Comparison of ENCODE assay signal across 14 mouse cellular contexts in the genomic region with DNA sequence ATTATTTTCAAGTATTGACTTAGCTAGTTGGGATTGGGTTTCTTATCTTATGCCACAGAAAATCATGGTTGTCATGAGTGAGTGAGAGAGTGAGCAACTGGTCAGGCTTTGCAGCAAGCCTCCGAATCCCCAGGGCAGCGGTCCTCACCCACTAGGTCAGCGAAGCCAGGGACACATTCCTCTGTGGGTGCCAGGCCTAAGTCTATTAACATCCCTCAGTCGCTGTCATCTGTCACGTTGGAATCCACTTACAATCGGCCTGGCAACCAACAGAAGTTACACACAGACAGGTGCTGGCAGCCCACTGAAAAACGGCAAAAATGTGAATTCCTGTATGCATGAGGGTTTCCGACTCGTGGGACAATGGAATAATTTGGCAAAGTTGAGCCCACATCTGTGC. TPM values are rescaled to one million over a fixed set of nuclear protein-coding genes. Genes with fewer than 3 reads are reported as not detected.
DNase-seq lines count a peak whose midpoint lies in the region; ATAC-seq and TF ChIP-seq lines count a peak whose summit lies in the region.
"Had no signal": no experiment of that assay in that cellular context is flagged by ENCODE, and none has a peak within 500 bp of the region (broad histone marks: within the 10 kb centered on the region; RNA-seq: fewer than 3 reads in every experiment).

No protein-coding gene starts in this region.

- H3K27ac ChIP-seq in intestine, embryonic 14.5 days (ENCODE audit: low read depth): peak overlapping the region; percentile 55
- H3K27ac ChIP-seq in intestine, postnatal 0 days (ENCODE audit: low read depth, low read length): no peak overlapping the region
- H3K27ac ChIP-seq in neural tube, embryonic 15.5 days (replicated peaks): no peak overlapping the region
- peak overlapping the region; percentile 23 for H3K27ac ChIP-seq in intestine, embryonic 16.5 days (ENCODE audit: low read length)

- no peaks in the 10 kb centered on the region for H3K27me3 ChIP-seq in intestine, embryonic 14.5 days (replicated peaks; ENCODE audit: control insufficient read depth, insufficient read depth, low read length)
- no peaks in the 10 kb centered on the region for H3K27me3 ChIP-seq in intestine, postnatal 0 days (replicated peaks; ENCODE audit: control insufficient read depth, insufficient read depth, low read length)
- H3K27me3 ChIP-seq in neural tube, embryonic 15.5 days (replicated peaks): no peaks in the 10 kb centered on the region; the same call in 1 of the 2 replicates
- H3K27me3 ChIP-seq in intestine, embryonic 16.5 days (replicated peaks; ENCODE audit: control insufficient read depth, insufficient read depth, low read length): no peaks in the 10 kb centered on the region
- H3K27me3 ChIP-seq: Patski had no signal

- H3K9me3 ChIP-seq in intestine, embryonic 14.5 days (ENCODE audit: control insufficient read depth, low read length): no peaks in the 10 kb centered on the region
- no peaks in the 10 kb centered on the region for H3K9me3 ChIP-seq in intestine, postnatal 0 days (ENCODE audit: control insufficient read depth)
- no peaks in the 10 kb centered on the region for H3K9me3 ChIP-seq in neural tube, embryonic 15.5 days (replicated peaks)
- H3K9me3 ChIP-seq in intestine, embryonic 16.5 days (ENCODE audit: control insufficient read depth, low read length): no peaks in the 10 kb centered on the region
- H3K9me3 ChIP-seq: heart, embryonic 12.5 days; hindbrain, embryonic 10.5 days had no signal

- no peak for TF ChIP-seq CTCF in intestine, postnatal 0 days (IDR thresholded peaks at IDR 0.05; ENCODE audit: low read depth)

- no peak for DNase-seq in intestine, embryonic 14.5 days (ENCODE audit: low spot score)
- DNase-seq in neural tube, embryonic 10.5 days (ENCODE audit: extremely low spot score, low spot score): peak; percentile 21
- DNase-seq in urinary bladder, adult 18-20 months (ENCODE audit: low spot score in 2 of 2): no peak
- no peak for DNase-seq in adrenal gland, adult 2 months
- DNase-seq: right cerebral cortex, adult 18-20 months; thymus, postnatal 25 days had no signal

- 80% methylated on average over 9 of the region's 9 CpGs for WGBS in intestine, embryonic 14.5 days
- 84% methylated on average over 9 of the region's 9 CpGs for WGBS in intestine, postnatal 0 days
- WGBS in neural tube, embryonic 15.5 days: 91% methylated on average over 9 of the region's 9 CpGs
- 82% methylated on average over 9 of the region's 9 CpGs for WGBS in intestine, embryonic 16.5 days

- no peak for ATAC-seq in intestine, embryonic 14.5 days (replicated peaks; ENCODE audit: low FRiP score, low TSS enrichment, low read depth)
- no peak for ATAC-seq in intestine, postnatal 0 days
- ATAC-seq in neural tube, embryonic 15.5 days (ENCODE audit: low FRiP score): no peak
- ATAC-seq in intestine, embryonic 16.5 days: no peak
- ATAC-seq: midbrain, embryonic 16.5 days; Patski had no signal

- no peak overlapping the region for H3K9ac ChIP-seq in intestine, embryonic 14.5 days (ENCODE audit: low read length)
- no peak overlapping the region for H3K9ac ChIP-seq in intestine, postnatal 0 days (ENCODE audit: low read depth, low read length)
- H3K9ac ChIP-seq in neural tube, embryonic 15.5 days (replicated peaks): no peak overlapping the region
- H3K9ac ChIP-seq in intestine, embryonic 16.5 days (ENCODE audit: low read depth, low read length): no peak overlapping the region
- H3K9ac ChIP-seq: heart, embryonic 12.5 days had no signal

- H3K4me3 ChIP-seq in intestine, embryonic 14.5 days (ENCODE audit: low read depth, low read length): no peak overlapping the region
- no peak overlapping the region for H3K4me3 ChIP-seq in intestine, postnatal 0 days (ENCODE audit: low read depth, low read length)
- H3K4me3 ChIP-seq in neural tube, embryonic 15.5 days (replicated peaks): no peak overlapping the region
- no peak overlapping the region for H3K4me3 ChIP-seq in intestine, embryonic 16.5 days (ENCODE audit: low read length)
- H3K4me3 ChIP-seq: heart, embryonic 12.5 days; hindbrain, embryonic 10.5 days had no signal

- no peak overlapping the region for H3K4me2 ChIP-seq in intestine, embryonic 14.5 days (ENCODE audit: low read length)
- H3K4me2 ChIP-seq in intestine, postnatal 0 days (replicated peaks; ENCODE audit: low read depth): no peak overlapping the region
- no peak overlapping the region for H3K4me2 ChIP-seq in neural tube, embryonic 15.5 days
- no peak overlapping the region for H3K4me2 ChIP-seq in intestine, embryonic 16.5 days (ENCODE audit: low read depth, low read length)
- H3K4me2 ChIP-seq: heart, embryonic 12.5 days; liver, embryonic 11.5 days had no signal

- no peaks in the 10 kb centered on the region for H3K36me3 ChIP-seq in intestine, embryonic 14.5 days (ENCODE audit: control insufficient read depth, insufficient read depth, low read length)
- H3K36me3 ChIP-seq in intestine, postnatal 0 days (ENCODE audit: control insufficient read depth, insufficient read depth): no peaks in the 10 kb centered on the region
- no peaks in the 10 kb centered on the region for H3K36me3 ChIP-seq in neural tube, embryonic 15.5 days
- H3K36me3 ChIP-seq in intestine, embryonic 16.5 days (ENCODE audit: control insufficient read depth, insufficient read depth, low read length): no peaks in the 10 kb centered on the region
- H3K36me3 ChIP-seq: heart, embryonic 12.5 days; hindbrain, embryonic 10.5 days had no signal

- H3K4me1 ChIP-seq in intestine, embryonic 14.5 days (replicated peaks; ENCODE audit: control insufficient read depth, insufficient read depth, low read length): peaks cover 24% of the 10 kb centered on the region
- 0 out of 2 replicates have a peak, but pooled peaks cover 9% of the 10 kb centered on the region for H3K4me1 ChIP-seq in intestine, postnatal 0 days (replicated peaks; ENCODE audit: control insufficient read depth, insufficient read depth, low read length)
- peaks cover 6% of the 10 kb centered on the region for H3K4me1 ChIP-seq in neural tube, embryonic 15.5 days
- peaks cover 22% of the 10 kb centered on the region for H3K4me1 ChIP-seq in intestine, embryonic 16.5 days (ENCODE audit: control insufficient read depth, insufficient read depth, low read length)

RNA-seq across cellular contexts. Expression of gene Ccne1, which starts 5.1 kb away (rescaled TPM):
- 72.6 and 74.7 TPM in 2 replicates for polyA plus RNA-seq in intestine, embryonic 14.5 days (2014; fragmentation: Nextera tagmentation; extraction: Ambion mirVana)
- polyA plus RNA-seq in intestine, postnatal 0 days (2015; fragmentation: Nextera tagmentation; extraction: Ambion mirVana): 12.0 and 12.6 TPM in 2 replicates
- 19.9 and 25.5 TPM in 2 replicates for polyA plus RNA-seq in neural tube, embryonic 15.5 days (2015; fragmentation: Nextera tagmentation; extraction: Ambion mirVana)
- 45.8 and 55.9 TPM in 2 replicates for polyA plus RNA-seq in intestine, embryonic 16.5 days (2015; fragmentation: Nextera tagmentation; extraction: Ambion mirVana)
- 1 to 10 TPM; 5.9 to 6.1 TPM for total RNA-seq in adrenal gland, adult 2 months (2021)
- 10.3 and 11.9 TPM in 2 replicates for polyA plus RNA-seq in adrenal gland, adult 2 months (2012; rRNA removed)

Comparison
In these comparisons a context has a peak if more than half of its experiments do, and no peak if none do; other contexts are left out.
1. H3K27ac ChIP-seq: peak in intestine, embryonic 14.5 days (single experiment) and intestine, embryonic 16.5 days (single experiment); none in intestine, postnatal 0 days (single experiment) and neural tube, embryonic 15.5 days (single experiment).